Mouse (Mus musculus) neutrophil, adult 5-6 weeks (primary cell): ENCODE measurements around the gene Acad11. TPM values are rescaled to one million over a fixed set of nuclear protein-coding genes. Genes with fewer than 3 reads are reported as not detected.

ENCODE experiments used
- ATAC-seq: fragments of 151-379, 151-347 bp; 2 replicates; pipeline ENCODE4 v1.8.0; 2017; ENCODE audit warnings: mild to moderate bottlenecking, moderate TSS enrichment; ENCODE audit not compliant: insufficient number of reproducible peaks, poor library complexity, low FRiP score, severe bottlenecking; ENCODE audit errors: extremely low read depth
- total RNA-seq: library from RNA; stranded (forward); fragments of 200-1000 nt; gene quantifications from 2 replicates; pipeline ENCODE4 v1.2.3, GENCODE M21; 2017

Acad11 gene
- total RNA-seq, 1 experiment from 2014 or later: 13.6 TPM

DNA sequence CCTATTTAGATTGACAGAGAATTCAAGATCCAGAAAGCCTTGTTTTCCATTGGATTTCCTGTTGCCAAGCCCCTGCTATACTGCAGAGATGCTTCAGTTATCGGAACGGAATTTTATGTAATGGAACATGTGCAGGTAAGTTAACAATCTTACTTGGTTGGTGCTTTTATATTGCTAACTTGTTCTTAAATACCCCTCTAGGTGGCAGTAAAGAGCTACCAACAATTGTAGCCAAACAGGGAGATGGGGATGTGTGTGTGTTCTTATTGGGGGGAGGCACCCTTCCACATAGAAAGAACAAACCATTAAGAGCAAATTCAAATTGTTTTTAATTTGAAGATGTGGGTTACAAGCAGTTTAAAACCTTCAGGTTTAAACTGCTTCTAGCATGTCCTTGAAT, 12.6 kb downstream of the Acad11 start:
- peak; percentile 36; the same call in 1 of the 2 replicates for ATAC-seq

DNA sequence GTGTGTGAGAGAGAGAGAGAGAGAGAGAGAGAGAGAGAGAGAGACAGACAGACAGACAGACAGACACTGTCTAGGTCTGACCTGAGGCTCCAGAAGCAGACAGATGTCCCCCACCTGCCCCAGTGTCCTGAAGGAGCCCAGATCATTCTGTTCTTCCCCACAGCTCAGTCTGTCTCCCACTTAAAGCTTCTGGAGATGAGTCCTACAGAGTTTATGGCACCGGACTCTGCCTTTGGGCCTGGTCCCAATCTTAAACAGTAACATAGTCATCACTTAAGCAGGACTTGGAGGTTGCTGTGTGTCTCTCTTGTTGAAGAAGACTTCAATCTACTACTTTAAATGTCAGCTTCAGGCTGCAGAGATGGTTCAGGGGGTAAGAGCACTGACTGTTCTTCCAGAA, 15.6 kb downstream of the Acad11 start:
- ATAC-seq: no peak

DNA sequence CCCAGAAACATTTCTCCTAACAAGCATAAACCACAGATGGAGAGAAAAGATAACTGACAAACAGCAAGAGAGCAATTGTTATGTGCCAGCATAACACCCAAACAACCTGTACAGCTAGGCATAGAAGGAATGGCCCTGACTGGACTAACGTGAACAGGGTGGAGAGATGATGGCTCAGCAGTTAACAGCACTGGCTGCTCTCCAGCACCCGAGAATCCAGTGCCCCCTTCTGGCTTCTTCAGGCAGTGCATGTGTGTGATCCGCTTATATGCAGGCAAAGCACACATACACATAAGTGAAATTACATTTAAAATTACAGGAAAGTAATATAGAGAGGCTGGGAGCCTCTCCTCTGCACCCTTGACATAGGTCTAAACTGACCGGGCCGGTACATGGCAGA, 16.2 kb downstream of the Acad11 start:
- ATAC-seq: peak; percentile 53; the same call in 1 of the 2 replicates

DNA sequence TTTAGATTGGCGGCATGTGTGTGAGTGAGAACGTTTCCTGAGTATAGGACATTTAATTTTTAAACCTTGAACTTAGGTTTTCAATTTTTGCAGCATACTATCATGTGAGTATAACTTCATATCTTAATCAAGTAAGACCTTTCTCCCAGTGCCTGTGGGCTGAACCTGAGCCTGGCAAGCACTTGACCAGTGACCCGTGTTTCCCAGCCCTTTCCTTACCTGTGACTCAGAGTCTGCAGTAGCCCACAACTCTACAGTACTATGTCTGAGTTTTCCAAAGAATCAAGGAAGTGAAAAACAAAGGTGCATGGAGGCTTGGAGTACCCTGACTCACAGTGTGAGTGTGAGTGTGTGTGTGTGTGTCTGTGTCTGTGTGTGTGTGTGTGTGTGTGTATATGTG, 16.9 kb downstream of the Acad11 start:
- no peak for ATAC-seq

DNA sequence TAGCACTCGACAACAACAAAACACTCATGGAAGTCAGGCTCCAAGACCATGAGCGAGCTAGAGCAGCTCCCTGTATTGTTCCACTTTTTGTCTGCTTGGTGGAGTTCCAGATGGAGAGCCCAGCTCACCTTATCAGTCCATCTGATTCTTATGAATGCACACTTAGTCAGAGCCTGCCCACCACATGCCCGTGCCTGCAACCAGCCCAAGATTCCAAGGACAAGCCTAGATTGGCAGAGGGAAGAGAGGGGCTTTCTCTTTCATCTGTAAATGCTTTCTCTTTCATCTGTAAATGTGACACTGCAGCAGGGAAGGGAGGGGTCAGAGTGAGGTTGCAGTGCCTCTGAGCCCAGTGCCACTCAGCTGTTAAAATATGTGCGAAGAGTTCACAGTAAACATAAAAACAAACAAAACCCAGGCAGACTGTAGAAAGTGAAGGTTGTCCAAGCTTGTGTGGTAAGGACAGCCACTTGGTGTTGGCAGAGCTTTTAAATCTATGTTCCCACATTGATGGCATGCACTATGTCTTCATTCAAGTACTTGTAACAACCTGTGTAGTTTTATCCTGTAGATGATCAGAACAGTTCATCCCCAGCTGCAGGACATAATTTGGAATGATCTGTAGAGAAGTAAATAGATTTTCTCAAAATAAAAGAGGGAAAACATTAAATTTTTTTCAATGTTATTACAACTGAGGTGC, 22.7 kb downstream of the Acad11 start:
- no peak for ATAC-seq

DNA sequence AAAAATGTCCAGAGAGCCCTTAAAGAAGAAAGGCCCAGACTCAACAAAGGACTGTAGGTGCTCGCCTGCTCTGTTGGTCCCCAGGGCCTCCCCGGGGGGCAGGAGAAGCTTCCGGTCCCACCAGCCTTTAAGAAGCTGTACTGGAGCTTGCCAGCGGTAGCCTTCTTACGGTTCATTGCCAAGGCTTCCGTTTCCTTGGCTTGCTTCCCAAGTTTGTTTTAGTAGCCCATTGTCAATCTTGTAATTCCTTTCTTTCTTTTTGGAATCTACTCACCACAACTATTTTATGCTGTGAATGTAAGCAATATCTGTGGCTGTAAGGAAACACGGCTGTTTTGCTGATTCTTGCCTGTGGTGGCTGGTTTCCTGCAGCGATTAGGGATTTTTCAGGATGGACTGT, 25.4 kb downstream of the Acad11 start:
- no peak for ATAC-seq

DNA sequence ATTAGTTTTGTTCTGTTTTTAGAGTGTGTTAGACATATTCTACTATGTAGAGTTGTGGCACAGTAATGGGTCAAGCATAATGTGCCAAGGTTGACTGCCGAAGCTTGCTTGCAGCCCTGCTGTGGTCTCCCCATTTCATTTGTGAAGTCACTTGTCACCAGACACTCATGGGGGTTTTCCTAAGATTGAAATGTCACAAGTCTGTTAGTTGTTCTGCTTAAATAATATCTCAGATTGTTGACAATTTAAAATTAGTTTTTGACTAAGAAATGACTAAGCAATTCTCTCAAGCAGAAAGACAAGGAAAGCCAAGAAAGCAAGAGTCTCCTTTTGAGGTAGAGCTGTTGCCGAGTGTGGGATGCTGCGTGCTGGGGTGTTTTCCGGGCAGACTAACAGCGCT, 29.8 kb downstream of the Acad11 start:
- ATAC-seq: no peak

DNA sequence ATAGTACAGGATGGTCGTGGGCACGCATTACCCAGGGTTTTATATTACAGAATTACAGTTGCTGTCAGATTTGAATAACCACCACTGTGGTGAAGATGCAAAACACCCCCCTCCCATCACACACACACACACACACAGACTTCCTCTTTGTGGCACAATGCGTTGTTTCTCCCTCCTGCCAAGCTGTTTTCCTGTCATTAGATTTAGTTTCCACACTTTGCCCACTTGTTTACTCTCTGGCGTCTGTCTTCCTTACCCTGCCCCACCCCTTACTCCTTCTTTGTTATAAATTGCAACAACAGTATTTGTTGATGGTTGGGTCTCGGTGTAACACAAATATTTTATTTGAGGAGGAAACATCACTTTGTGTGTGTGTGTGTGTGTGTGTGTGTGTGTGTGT, 35.1 kb downstream of the Acad11 start:
- no peak for ATAC-seq

DNA sequence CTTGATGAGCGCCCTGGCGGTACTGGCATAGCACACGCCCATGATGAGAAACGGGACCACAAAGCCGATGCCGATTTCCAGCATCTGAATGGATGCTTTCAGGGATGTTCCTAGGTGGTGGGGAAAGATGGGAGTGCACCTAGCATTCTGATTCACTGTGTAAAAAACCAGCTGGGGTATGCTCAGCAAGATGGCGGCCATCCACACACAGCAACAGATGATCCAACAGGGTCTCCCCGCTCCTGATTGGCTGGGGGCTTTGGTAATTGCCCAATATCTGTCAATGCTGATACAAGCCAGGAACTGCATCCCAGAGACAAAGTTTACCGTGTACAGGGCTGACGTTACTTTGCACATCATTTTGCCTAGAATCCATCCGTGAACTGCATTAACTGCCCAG, 35.9 kb downstream of the Acad11 start:
- ATAC-seq: no peak

DNA sequence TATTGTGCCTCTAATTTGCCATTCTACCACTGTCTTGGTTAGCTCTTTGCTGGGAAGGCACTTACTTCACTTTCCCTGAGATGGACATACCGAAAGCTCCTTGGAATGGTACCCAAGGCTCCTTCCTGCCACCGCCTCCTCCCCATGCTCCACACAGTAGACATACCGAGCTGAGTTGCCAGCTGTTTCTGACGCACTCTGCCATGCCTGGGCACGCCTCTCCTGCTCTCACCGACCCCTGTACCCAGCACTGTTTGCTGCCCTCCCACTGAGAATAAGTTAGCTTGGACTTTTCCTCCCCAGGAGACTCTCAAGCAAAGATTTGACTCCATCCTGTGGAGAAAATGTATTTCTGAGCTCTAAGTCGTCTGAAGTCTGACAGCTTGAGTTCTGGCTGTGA, 37.6 kb downstream of the Acad11 start:
- no peak for ATAC-seq

DNA sequence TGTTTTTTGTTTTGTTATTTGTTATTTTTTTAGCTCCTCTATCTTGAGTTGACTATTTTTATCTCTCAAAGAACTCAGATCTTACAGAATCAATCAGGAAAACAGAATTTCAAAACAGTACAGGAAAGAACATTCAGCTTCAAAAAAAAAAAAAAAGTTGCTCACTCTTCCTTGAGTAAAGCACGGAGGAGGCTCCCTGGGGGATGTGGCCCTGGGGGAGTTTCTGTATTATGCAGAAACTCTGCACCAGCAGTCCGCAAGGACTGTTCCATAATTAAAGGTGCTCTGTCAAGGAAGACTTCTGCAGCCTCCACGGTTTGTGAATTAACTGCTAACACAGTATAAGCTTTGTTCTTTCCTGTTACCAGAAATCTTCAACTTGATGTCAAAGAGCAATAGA, 38.3 kb downstream of the Acad11 start:
- no peak for ATAC-seq

DNA sequence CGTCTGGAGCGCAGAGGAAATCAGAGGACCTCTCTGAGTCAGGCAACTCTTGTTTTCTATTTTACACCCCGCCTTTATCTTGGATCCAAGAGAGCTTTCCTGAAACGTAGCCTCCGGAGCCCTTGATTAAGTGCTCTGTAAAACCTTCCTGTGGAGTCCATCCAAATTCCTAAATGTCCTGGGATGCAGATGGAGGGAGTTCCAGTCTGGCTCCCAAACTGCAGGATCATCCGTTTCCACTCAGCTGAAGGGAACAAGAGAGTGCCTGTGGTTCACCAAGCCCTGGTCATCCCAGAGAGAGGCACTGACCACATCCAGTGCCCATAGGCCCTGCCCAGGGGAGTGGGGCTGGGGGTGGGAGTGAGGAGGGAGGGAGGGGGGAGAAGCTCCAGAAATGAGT, 39.1 kb downstream of the Acad11 start:
- ATAC-seq: no peak

DNA sequence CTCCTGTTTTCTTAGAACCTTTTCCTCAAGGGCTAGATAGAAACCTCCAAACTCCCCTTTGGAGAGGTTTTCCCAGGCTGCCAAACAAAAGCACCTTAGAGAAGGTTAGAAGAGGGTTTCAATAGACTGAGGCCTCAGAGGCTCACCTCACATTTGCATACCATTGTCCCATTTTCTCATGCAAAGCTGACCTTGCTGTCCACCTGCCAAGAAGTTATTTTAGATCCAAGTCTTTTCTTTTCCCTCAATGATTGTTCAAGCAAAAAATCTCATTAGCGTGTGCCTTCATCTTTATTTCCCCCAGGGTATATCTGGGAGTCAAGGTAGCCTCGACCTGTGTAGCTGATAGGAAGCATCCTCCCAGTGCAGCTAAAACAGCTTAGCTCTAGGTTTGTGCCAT, 39.7 kb downstream of the Acad11 start:
- no peak for ATAC-seq

DNA sequence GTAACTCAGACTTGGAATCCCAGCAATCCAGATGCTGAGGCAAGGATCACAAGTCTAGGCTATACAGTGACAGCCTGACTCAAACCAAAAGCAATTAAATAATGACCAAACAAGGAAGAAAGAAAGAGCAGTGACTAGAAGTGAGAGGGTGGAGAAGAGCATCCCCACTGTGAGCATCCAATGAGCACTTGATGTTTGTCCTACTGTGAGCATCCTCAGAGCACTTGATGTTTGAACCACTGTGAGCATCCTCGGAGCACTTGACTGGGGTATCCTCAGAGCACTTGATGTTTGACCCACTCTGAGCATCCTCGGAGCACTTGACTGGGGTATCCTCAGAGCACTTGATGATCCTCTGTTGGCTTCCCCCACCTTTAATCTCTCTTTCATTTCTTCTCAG, 41.8 kb downstream of the Acad11 start:
- no peak for ATAC-seq

DNA sequence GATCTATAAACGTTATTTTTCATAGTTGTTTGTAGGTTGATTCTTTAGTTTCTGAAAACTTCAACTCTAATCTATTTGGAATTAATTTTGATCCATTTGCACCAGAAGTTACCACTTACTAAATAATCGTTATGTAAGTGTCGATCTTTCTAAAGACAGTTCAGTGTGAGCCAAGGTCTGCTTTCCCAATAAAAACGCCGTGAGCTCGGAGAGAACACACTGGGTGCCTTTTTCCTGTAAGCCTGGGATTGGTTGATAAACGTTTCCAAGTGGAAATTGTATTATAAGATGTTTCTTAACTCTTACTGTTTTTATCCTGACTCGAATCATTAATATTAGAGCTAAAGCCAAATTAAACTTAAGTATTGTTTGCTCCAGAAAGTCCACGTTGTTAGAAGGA, 43.8 kb downstream of the Acad11 start:
- ATAC-seq: no peak

DNA sequence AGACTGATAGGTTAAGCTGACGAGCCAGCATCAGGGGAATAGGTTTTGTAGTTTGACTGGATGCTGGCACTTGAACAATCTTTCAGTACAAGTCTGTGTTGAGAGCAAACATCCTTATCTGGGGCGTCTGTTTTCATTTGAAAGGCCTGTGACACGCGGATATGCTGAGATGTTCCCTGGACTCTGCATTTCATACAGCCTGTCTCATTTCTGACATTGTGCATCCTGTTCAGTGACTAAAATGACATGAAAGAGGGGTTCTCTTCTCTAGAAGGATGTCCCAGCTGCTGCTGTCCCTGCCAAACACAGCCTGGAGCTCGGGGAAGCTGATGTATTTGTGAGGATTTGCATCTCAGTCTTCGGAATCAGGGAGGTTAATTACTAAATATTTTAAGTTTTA, 44.3 kb downstream of the Acad11 start:
- no peak for ATAC-seq

DNA sequence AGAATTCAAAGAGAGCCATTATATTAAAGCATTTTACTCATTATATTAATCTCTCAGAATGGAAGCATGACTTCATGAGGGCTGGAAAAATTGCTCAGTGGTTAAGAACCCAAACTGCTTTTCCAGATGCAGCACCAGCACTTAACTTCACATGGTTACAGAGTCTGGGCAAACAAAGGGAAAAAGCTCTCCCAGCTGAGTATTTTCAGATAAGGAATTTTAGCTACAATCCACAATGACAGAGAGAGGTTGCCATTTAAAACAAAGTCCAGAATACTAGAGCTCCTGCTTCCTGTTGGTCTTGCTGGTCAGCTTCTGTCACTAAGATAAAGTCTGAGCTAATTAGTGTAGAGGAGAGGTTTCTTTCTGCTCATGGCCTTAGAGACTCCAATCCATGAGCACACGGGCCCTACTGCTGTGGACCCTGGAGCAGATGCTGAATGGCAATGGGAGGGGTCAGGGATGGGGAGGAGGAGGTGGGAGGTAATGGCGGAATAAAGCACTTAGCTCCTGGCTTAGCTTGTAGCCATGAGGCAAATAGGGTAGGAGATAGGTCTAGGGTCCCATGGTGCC, 45.5 kb downstream of the Acad11 start:
- ATAC-seq: no peak

DNA sequence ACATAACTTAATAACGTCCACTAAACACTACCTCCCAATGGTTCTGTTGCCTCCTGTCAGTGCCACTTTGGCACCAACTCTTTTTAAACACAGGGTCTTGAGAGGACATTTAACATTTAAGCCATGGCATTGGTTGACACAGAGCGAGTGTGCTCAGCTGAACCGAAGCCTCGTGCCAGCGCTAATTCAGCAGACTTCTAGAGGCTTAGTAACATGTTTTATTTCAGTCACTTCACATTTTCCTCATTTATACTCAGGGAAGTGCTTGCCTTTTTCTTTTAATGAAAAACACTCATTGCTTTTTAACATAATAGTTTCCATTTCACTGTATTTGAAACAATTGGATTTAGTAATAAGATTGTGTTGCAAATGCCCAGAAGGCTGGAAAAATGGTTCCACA, 46.0 kb downstream of the Acad11 start:
- no peak for ATAC-seq

DNA sequence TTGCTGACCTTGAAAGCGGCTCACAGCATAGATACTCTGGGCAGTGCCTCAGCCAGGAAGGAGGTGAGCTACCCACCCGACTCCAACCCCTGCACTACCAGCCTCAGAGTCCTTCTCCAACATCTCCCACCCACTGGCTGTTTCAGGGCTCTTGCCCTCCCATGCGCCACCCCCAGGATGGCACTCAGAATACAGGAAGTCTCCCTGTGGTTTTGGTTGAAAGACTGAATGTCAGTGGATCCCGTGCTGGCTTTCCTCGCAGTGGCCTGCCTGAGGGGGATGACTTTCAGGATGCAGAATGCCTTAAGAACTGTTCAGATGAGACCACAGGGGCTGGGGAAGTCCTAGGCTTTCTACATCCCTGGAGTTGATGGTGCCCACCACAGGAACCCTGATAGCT, 59.9 kb downstream of the Acad11 start:
- no peak for ATAC-seq

DNA sequence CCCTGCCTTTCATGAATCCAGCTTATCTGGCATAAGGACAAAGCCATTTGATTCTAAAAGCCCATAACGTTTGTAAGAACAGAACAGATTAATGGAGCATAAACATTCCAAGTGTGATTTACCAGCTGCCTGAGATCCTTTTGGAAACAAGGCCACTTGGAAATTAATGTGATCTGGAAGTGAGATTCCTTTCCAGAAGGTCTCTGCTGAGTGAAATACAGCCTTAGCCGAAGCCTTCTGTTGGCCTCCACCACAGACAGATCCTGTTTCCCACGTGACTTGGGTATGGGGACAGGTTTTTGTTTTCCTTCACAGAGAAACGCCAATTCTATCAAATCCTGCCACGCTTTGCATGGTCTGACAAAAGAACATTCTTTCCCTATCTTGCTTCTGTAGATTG, 60.4 kb downstream of the Acad11 start:
- ATAC-seq: no peak

DNA sequence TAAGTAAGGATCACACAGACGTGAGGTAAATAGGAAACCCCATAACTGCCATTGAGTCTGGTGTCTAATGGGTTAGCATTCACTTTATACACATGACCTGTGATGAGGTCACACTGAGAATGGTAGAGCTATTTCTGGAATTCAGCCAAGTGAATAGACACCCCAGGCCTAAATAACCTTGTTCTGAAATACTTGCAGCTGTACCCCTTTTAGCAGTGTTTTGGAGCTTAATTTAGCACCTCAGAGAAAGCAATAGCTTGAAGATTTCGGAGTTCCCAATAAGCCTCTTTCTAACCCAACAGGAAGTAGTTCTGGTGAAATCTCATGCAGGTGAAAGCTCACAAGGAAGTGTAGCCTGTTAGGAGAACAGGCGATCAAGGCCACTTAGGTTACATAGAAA, 63.7 kb downstream of the Acad11 start, which contains the start of gene Ackr4:
Ackr4 (minus strand) TSS at position 101 of the 400 bp plus-strand sequence.
- no peak for ATAC-seq
